Mouse (Mus musculus) C2C12 (cell line): ENCODE measurements at regions not wholly inside any gene's neighbourhood (a gene's known extent, or its start where the extent isn't known, plus 50 kb on each side); places are given as distances from the start of the nearest gene placed in this dataset.

Experiments
- H3K27me3 ChIP-seq: one replicate; pipeline ENCODE4 v1.6.1; 2011; ENCODE audit not compliant: control insufficient read depth, insufficient read depth, insufficient read length
- H3K36me3 ChIP-seq: one replicate; pipeline ENCODE4 v1.6.1; 2011; ENCODE audit not compliant: control insufficient read depth, insufficient read depth
- H3K4me3 ChIP-seq: one replicate; pipeline ENCODE4 v1.5.1; 2011; ENCODE audit warnings: mild to moderate bottlenecking, control low read depth; ENCODE audit not compliant: poor library complexity, insufficient read depth, severe bottlenecking
- H3K79me2 ChIP-seq: one replicate; pipeline ENCODE4 v1.6.1; 2011; ENCODE audit not compliant: control insufficient read depth, insufficient read depth
- H3K79me3 ChIP-seq: one replicate; pipeline ENCODE4 v1.6.1; 2011; ENCODE audit warnings: low read depth, control low read depth
- H3ac ChIP-seq: one replicate; pipeline ENCODE3; 2011; ENCODE audit warnings: low read depth; ENCODE audit not compliant: control insufficient read depth, insufficient read length
- CEBPB ChIP-seq: IDR thresholded peaks from one replicate; pipeline ENCODE4 v1.6.1; 2011; ENCODE audit warnings: low read depth, mild to moderate bottlenecking, control low read depth, moderate library complexity
- CTCF ChIP-seq: IDR thresholded peaks from one replicate; pipeline ENCODE4 v1.5.1; 2011; ENCODE audit not compliant: control insufficient read depth, insufficient read depth, insufficient read length
- FOSL1 ChIP-seq: IDR thresholded peaks from one replicate; pipeline ENCODE4 v1.8.0; 2011; ENCODE audit warnings: mild to moderate bottlenecking, low read length; ENCODE audit not compliant: poor library complexity, insufficient read depth, severe bottlenecking
- MAX ChIP-seq: IDR thresholded peaks from one replicate; pipeline ENCODE4 v1.6.1; 2011; ENCODE audit warnings: mild to moderate bottlenecking, control low read depth
- MYOD1 ChIP-seq: IDR thresholded peaks from one replicate; pipeline ENCODE4 v1.6.1; 2011; ENCODE audit warnings: low read depth; ENCODE audit not compliant: control insufficient read depth, insufficient read length
- MYOG ChIP-seq: IDR thresholded peaks from one replicate; pipeline ENCODE4 v1.6.1; 2011; ENCODE audit not compliant: control insufficient read depth, insufficient read length; ENCODE audit errors: extremely low read depth
- USF1 ChIP-seq: IDR thresholded peaks from one replicate; pipeline ENCODE4 v1.6.1; 2011; ENCODE audit warnings: low read depth, mild to moderate bottlenecking, control low read depth, moderate library complexity

DNA sequence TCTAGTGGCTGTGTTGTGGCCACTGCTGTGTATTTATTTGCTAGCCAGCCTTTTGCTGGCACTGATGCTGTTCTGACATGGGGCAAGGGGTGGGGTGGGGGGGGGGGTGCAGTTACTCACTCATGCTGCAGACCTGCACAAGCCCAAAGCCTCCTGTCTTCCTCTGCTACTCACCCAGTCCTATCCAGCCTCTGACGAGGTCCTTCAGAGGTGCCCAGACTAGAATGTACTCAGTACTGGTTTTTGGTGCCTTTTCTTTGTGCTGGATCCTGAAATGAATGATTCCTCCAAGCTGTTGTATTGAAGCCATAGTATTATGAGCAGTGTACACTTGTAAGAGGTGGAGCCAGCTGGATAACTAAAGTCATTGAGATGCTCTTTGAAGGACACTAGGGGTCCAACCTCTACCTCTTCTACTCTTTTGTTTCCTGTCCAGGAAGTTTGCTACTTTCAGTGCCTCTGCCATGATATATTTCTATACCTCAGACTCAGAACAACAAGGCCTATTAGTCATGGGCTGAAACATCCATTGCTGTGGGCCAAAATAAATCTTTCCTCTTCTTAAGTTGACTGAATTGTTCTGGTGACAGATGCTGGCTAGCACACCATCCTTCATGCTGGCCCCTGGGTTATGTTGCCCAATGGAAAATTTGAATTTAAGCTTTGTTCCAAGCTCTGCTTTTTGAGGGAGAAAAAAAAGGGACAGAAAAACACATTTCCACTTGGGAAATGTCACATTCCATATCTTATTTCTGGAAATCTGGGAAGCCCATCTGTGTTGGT, 128.1 kb upstream of the Gas1 start:
- Histone ChIP-seq H3K27me3 (no peaks in the 10 kb centered on the region), H3K79me3 (no peaks in the 10 kb centered on the region), H3ac (no peak overlapping the region), H3K79me2 (no peaks in the 10 kb centered on the region), H3K4me3 (no peak overlapping the region), H3K36me3 (no peaks in the 10 kb centered on the region)
- TF ChIP-seq CEBPB: no peak
- TF ChIP-seq FOSL1: no peak
- no peak for TF ChIP-seq CTCF
- TF ChIP-seq MYOG: no peak
- no peak for TF ChIP-seq MAX
- no peak for TF ChIP-seq USF1
- no peak for TF ChIP-seq MYOD1

DNA sequence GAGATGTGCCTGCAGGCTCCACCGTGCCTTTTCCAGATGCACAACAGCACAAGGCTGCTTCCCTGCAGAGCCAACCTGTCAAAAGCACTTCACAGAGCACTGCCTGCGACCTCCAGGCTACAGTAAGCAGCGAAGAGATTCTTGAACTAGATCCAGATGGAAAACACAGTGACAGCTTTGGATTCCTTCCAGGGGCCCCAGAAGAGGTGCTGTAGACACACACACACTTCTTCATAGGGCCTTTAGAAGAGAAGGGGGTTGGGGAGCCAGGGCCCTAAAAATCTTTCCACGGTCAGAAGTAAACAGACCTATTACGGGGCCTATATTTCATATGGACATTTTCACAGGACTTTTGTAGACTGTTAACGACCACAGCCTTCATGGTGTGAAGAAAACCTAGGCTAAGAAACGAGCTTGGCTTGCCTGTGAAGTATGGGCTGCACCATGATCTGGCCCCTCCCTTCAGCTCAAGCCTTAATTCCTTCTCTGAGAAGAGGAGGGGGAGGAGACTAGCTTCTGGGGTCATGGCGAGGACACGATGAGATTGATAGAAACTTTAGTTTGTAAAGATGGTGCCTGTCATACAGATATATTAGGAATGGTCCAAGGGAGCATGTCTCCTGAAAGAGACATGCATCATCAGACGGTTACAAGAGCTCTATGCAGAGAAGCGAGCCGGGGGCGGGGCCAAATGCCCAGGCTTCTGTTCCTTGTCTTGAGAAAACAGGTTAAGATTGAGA, 131.1 kb upstream of the Gas1 start:
- no peak overlapping the region for H3K4me3 ChIP-seq
- no peak for TF ChIP-seq MAX
- TF ChIP-seq USF1: no peak
- no peak for TF ChIP-seq MYOD1
- TF ChIP-seq CEBPB: no peak
- no peak for TF ChIP-seq CTCF
- TF ChIP-seq MYOG: no peak
- no peak for TF ChIP-seq FOSL1
- no peak overlapping the region for H3ac ChIP-seq

DNA sequence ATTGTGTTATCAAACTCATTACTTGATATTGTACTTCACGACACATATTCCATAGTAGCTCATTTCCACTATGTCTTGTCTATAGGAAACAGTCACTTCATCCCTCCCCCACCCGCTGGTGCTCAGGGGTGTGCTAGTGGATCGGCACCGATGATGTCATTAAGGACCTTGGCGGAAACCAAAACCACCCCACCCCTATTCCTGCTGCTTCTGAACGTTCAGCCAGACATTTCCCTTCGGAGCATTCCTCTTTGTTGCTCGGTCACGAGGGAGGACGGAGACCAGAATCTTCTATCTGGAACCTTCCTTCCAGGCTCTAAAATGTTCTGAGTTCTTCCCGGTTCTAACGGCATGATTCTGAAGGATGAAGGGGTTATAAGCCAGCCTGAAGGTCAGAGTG, 132.3 kb upstream of the Gas1 start:
- no peak overlapping the region for H3K4me3 ChIP-seq
- no peaks in the 10 kb centered on the region for H3K79me2 ChIP-seq
- no peaks in the 10 kb centered on the region for H3K36me3 ChIP-seq
- no peak overlapping the region for H3ac ChIP-seq
- TF ChIP-seq FOSL1 (no peak), CEBPB (no peak), MYOD1 (no peak), MYOG (no peak), MAX (no peak), CTCF (no peak), USF1 (no peak)
- no peaks in the 10 kb centered on the region for H3K79me3 ChIP-seq
- no peaks in the 10 kb centered on the region for H3K27me3 ChIP-seq

More for the DNA sequence above, 131.1 kb upstream of the Gas1 start:
- H3K36me3 ChIP-seq: no peaks in the 10 kb centered on the region
- H3K79me3 ChIP-seq: no peaks in the 10 kb centered on the region
- H3K79me2 ChIP-seq: no peaks in the 10 kb centered on the region
- no peaks in the 10 kb centered on the region for H3K27me3 ChIP-seq

DNA sequence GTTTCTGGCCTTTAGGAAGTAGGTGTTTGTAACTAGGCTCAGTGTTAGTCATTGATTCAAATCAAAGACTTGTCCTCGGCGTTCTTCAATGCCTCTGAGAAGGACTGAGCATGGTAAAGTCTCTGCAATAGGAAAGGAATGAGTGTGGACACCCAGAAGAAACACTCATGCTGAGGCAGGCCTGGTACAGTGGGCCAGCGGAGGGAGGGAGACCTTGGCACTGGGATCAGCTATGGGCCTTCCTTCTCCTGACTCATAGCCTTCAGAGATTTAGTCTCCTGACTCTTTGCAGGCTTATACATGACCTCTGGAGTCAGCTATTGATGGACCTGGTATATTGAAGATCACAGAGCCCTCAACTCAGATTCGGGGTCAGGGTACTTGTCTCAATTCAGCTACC, 132.8 kb upstream of the Gas1 start:
- TF ChIP-seq CTCF (no peak), MYOG (no peak), MAX (no peak), USF1 (no peak), MYOD1 (no peak), CEBPB (no peak), FOSL1 (no peak)
- no peaks in the 10 kb centered on the region for H3K79me2 ChIP-seq
- no peaks in the 10 kb centered on the region for H3K27me3 ChIP-seq
- H3K4me3 ChIP-seq: no peak overlapping the region
- H3K79me3 ChIP-seq: no peaks in the 10 kb centered on the region
- no peak overlapping the region for H3ac ChIP-seq
- no peaks in the 10 kb centered on the region for H3K36me3 ChIP-seq

- no peaks in the 10 kb centered on the region for H3K79me2 ChIP-seq
- no peaks in the 10 kb centered on the region for H3K36me3 ChIP-seq
- no peaks in the 10 kb centered on the region for H3K79me3 ChIP-seq
- H3K27me3 ChIP-seq: no peaks in the 10 kb centered on the region
- no peak overlapping the region for H3ac ChIP-seq
- H3K4me3 ChIP-seq: no peak overlapping the region
- no peak for TF ChIP-seq MYOG
- no peak for TF ChIP-seq MYOD1
- TF ChIP-seq MAX: no peak
- no peak for TF ChIP-seq FOSL1
Measured at GRCm38 (mm10) chr13:60312397-60313085, 135.4 kb upstream of the Gas1 start.
